Mouse (Mus musculus) heart, postnatal 0 days (tissue): ENCODE results near the gene Hes3. TPM values are rescaled to one million over a fixed set of nuclear protein-coding genes. Genes with fewer than 3 reads are reported as not detected.

Experiments
- ATAC-seq: fragments of 200-750 bp; cut with Nextera tagmentation; 2 replicates; pipeline ENCODE4 v1.8.0; 2017; ENCODE audit warnings: low read depth, moderate number of reproducible peaks, moderate library complexity; ENCODE audit not compliant: insufficient read depth
- DNase-seq: peaks from one replicate; pipeline ENCODE4 v3.0.0-alpha.2; 2016; ENCODE audit warnings: low spot score
- H3K27ac ChIP-seq: fragments of 300-500 bp; sonication (generic); 2 replicates; pipeline ENCODE4 v1.5.1; 2014; ENCODE audit warnings: low read depth, mild to moderate bottlenecking
- H3K27me3 ChIP-seq: fragments of 300-500 bp; sonication (generic); 2 replicates; pipeline ENCODE4 v1.6.1; 2014; ENCODE audit warnings: low read length, mixed read lengths; ENCODE audit not compliant: control insufficient read depth, insufficient read depth
- H3K36me3 ChIP-seq: fragments of 300-500 bp; sonication (generic); replicated peaks from 2 replicates; pipeline ENCODE4 v1.6.1; 2014; ENCODE audit warnings: low read length, mixed read lengths; ENCODE audit not compliant: control insufficient read depth, insufficient read depth
- H3K4me1 ChIP-seq: fragments of 300-500 bp; sonication (generic); 2 replicates; pipeline ENCODE4 v1.6.1; 2014; ENCODE audit warnings: antibody characterized with exemption; ENCODE audit not compliant: control insufficient read depth, insufficient read depth
- H3K4me2 ChIP-seq: fragments of 300-500 bp; sonication (generic); 2 replicates; pipeline ENCODE4 v1.6.1; 2014; ENCODE audit warnings: low read depth, mild to moderate bottlenecking, low read length, moderate library complexity
- H3K4me3 ChIP-seq: fragments of 300-500 bp; sonication (generic); 2 replicates; pipeline ENCODE4 v1.5.1; 2014; ENCODE audit warnings: low read depth, low read length
- H3K9ac ChIP-seq: fragments of 300-500 bp; sonication (generic); replicated peaks from 2 replicates; pipeline ENCODE4 v1.6.1; 2014; ENCODE audit warnings: low read depth, low read length, mixed read lengths
- H3K9me3 ChIP-seq: fragments of 300-500 bp; sonication (generic); replicated peaks from 2 replicates; pipeline ENCODE4 v1.6.1; 2016; ENCODE audit warnings: low read length; ENCODE audit not compliant: control insufficient read depth
- CTCF ChIP-seq: IDR thresholded peaks from 2 replicates; pipeline ENCODE4 v1.5.1; 2016; ENCODE audit warnings: antibody characterized with exemption, control low read depth, low read depth
- EP300 ChIP-seq: IDR thresholded peaks from 2 replicates; pipeline ENCODE4 v1.6.1; 2016; ENCODE audit warnings: antibody characterized with exemption, low read depth
- WGBS: fragments of 180-500 bp; shearing (Covaris S2); extraction: QIAGEN DNeasy Blood & Tissue Kit; methylation state at CpG from one replicate; pipeline ENCODE4 v1.1.7; 2014; 5-methylcytosine and 5-hydroxymethylcytosine counted together
- polyA plus RNA-seq: library from polyadenylated mRNA; unstranded; fragments of >200 nt; fragmentation: Nextera tagmentation; extraction: Ambion mirVana; gene quantifications from 2 replicates; pipeline ENCODE4 v1.2.1, GENCODE M21; 2015
- total RNA-seq: library from RNA; depleted of rRNA; stranded (reverse); fragments of >200 nt; gene quantifications from 2 replicates; pipeline ENCODE4 v1.2.3, GENCODE M21; 2014; ENCODE audit warnings: low replicate concordance

Hes3 gene
- total and polyA plus RNA-seq, 2 experiments from 2014 or later, result not detected

GRCm38 (mm10) chr4:152250615-152251014 lies 40.8 kb downstream of the Hes3 start:
- no peak for DNase-seq
- WGBS, result 88% methylated on average over 6 of the region's 6 CpGs
- Histone ChIP-seq H3K4me3 (no peak overlapping the region), H3K27ac (no peak overlapping the region), H3K27me3 (no peaks in the 10 kb centered on the region), H3K4me2 (no peak overlapping the region), H3K9ac (no peak overlapping the region), H3K36me3 (0 out of 2 replicates have a peak, but pooled peaks cover 7% of the 10 kb centered on the region), H3K4me1 (peaks cover 42% of the 10 kb centered on the region), H3K9me3 (no peaks in the 10 kb centered on the region)
- ATAC-seq, result no peak
- TF ChIP-seq EP300, result no peak
- TF ChIP-seq CTCF, result no peak

- H3K4me1 ChIP-seq, result peaks cover 35% of the 10 kb centered on the region
- 36% methylated on average over 3 of the region's 3 CpGs for WGBS
- peak overlapping the region; percentile 66 for H3K27ac ChIP-seq
- H3K4me2 ChIP-seq, result no peak overlapping the region
- H3K9ac ChIP-seq, result no peak overlapping the region
- no peak for ATAC-seq
- no peaks in the 10 kb centered on the region for H3K27me3 ChIP-seq
- no peak for DNase-seq
- no peak for TF ChIP-seq CTCF
- TF ChIP-seq EP300, result no peak
- H3K36me3 ChIP-seq, result no peaks in the 10 kb centered on the region; the same call in 1 of the 2 replicates
- no peaks in the 10 kb centered on the region for H3K9me3 ChIP-seq
- H3K4me3 ChIP-seq, result no peak overlapping the region
Observed at GRCm38 (mm10) chr4:152247195-152247594, 44.3 kb downstream of the Hes3 start.

- Histone ChIP-seq H3K27ac (peak overlapping the region; percentile 66), H3K9ac (no peak overlapping the region)
- peak; percentile 74 for ATAC-seq
Observed at GRCm38 (mm10) chr4:152246011-152246410, 45.5 kb downstream of the Hes3 start.

GRCm38 (mm10) chr4:152244545-152245522 lies 46.6 kb downstream of the Hes3 start:
- no peaks in the 10 kb centered on the region; the same call in 1 of the 2 replicates for H3K36me3 ChIP-seq
- H3K4me3 ChIP-seq, result no peak overlapping the region
- H3K4me1 ChIP-seq, result peaks cover 42% of the 10 kb centered on the region
- H3K9me3 ChIP-seq, result no peaks in the 10 kb centered on the region
- no peaks in the 10 kb centered on the region for H3K27me3 ChIP-seq
- no peak for TF ChIP-seq CTCF
- no peak for TF ChIP-seq EP300
- no peak overlapping the region for H3K9ac ChIP-seq
- DNase-seq (no peak), ATAC-seq (peak; percentile 7; the same call in 1 of the 2 replicates)
- no peak overlapping the region for H3K4me2 ChIP-seq
- 62% methylated on average over 11 of the region's 11 CpGs for WGBS
- H3K27ac ChIP-seq, result peak overlapping the region; percentile 66

More at GRCm38 (mm10) chr4:152246011-152246410, 45.5 kb downstream of the Hes3 start:
- Histone ChIP-seq H3K4me1 (peaks cover 40% of the 10 kb centered on the region), H3K27me3 (no peaks in the 10 kb centered on the region), H3K36me3 (no peaks in the 10 kb centered on the region; the same call in 1 of the 2 replicates), H3K4me3 (no peak overlapping the region), H3K4me2 (no peak overlapping the region), H3K9me3 (no peaks in the 10 kb centered on the region)
- TF ChIP-seq CTCF (no peak), EP300 (peak; percentile 63; the same call in 1 of the 2 replicates)
- DNase-seq, result no peak
- WGBS, result 31% methylated on average over 6 of the region's 6 CpGs

GRCm38 (mm10) chr4:152243969-152244368 lies 47.5 kb downstream of the Hes3 start:
- ATAC-seq, result no peak

More at GRCm38 (mm10) chr4:152243969-152244368, 47.5 kb downstream of the Hes3 start:
- H3K4me1 ChIP-seq, result peaks cover 42% of the 10 kb centered on the region
- TF ChIP-seq EP300 (no peak), CTCF (no peak)
- H3K27ac ChIP-seq, result no peak overlapping the region
- H3K27me3 ChIP-seq, result no peaks in the 10 kb centered on the region
- no peak overlapping the region for H3K4me3 ChIP-seq
- no peak for DNase-seq
- no peak overlapping the region for H3K4me2 ChIP-seq
- WGBS, result 78% methylated on average over 8 of the region's 8 CpGs
- no peak overlapping the region for H3K9ac ChIP-seq
- peaks cover 5% of the 10 kb centered on the region; the same call in 1 of the 2 replicates for H3K36me3 ChIP-seq
- no peaks in the 10 kb centered on the region for H3K9me3 ChIP-seq
